Comparison of ENCODE assay signal across 14 mouse cellular contexts in genomic region chr2:126060595-126060994, GRCm38 (mm10). TPM values are rescaled to one million over a fixed set of nuclear protein-coding genes. Genes with fewer than 3 reads are reported as not detected.
A peak's percentile ranks its signal among the peaks of the same experiment; 100 is the strongest.
DNase-seq lines count a peak whose midpoint lies in the region; ATAC-seq and TF ChIP-seq lines count a peak whose summit lies in the region.
"Had no signal": no experiment of that assay in that cellular context is flagged by ENCODE, and none has a peak within 500 bp of the region (broad histone marks: within the 10 kb centered on the region; RNA-seq: fewer than 3 reads in every experiment).

No protein-coding gene starts in this region.

- no peaks in the 10 kb centered on the region for H3K9me3 ChIP-seq in heart, postnatal 0 days (replicated peaks; ENCODE audit: control insufficient read depth, low read length)
- H3K9me3 ChIP-seq in heart, embryonic 12.5 days (replicated peaks) = no peaks in the 10 kb centered on the region
- H3K9me3 ChIP-seq in forebrain, embryonic 15.5 days = no peaks in the 10 kb centered on the region
- no peaks in the 10 kb centered on the region for H3K9me3 ChIP-seq in midbrain, embryonic 15.5 days

- no peaks in the 10 kb centered on the region for H3K36me3 ChIP-seq in heart, postnatal 0 days (replicated peaks; ENCODE audit: control insufficient read depth, insufficient read depth, low read length)
- no peaks in the 10 kb centered on the region for H3K36me3 ChIP-seq in heart, embryonic 12.5 days
- H3K36me3 ChIP-seq in forebrain, embryonic 15.5 days = no peaks in the 10 kb centered on the region
- no peaks in the 10 kb centered on the region for H3K36me3 ChIP-seq in midbrain, embryonic 15.5 days (replicated peaks)

- TF ChIP-seq POLR2A in brain, embryonic 14.5 days (IDR thresholded peaks at IDR 0.05; ENCODE audit: borderline replicate concordance, extremely low read depth, insufficient read depth, insufficient read length, poor library complexity, severe bottlenecking) = no peak

- no peak for TF ChIP-seq EP300 in heart, postnatal 0 days (IDR thresholded peaks at IDR 0.05; ENCODE audit: low read depth)

- no peak overlapping the region for H3K27ac ChIP-seq in heart, postnatal 0 days (ENCODE audit: low read depth)
- no peak overlapping the region for H3K27ac ChIP-seq in heart, embryonic 12.5 days (ENCODE audit: poor library complexity, severe bottlenecking)
- 0 out of 2 replicates have a peak overlapping the region, but pooled peaks have one; percentile 15 for H3K27ac ChIP-seq in forebrain, embryonic 15.5 days (replicated peaks)
- H3K27ac ChIP-seq in midbrain, embryonic 15.5 days = no peak overlapping the region

- no peak overlapping the region for H3K4me2 ChIP-seq in heart, postnatal 0 days (ENCODE audit: low read depth, low read length)
- no peak overlapping the region for H3K4me2 ChIP-seq in heart, embryonic 12.5 days
- no peak overlapping the region for H3K4me2 ChIP-seq in forebrain, embryonic 15.5 days (replicated peaks)
- no peak overlapping the region for H3K4me2 ChIP-seq in midbrain, embryonic 15.5 days

- H3K4me3 ChIP-seq in heart, postnatal 0 days (ENCODE audit: low read depth, low read length) = no peak overlapping the region
- no peak overlapping the region for H3K4me3 ChIP-seq in heart, embryonic 12.5 days
- H3K4me3 ChIP-seq in forebrain, embryonic 15.5 days = no peak overlapping the region
- no peak overlapping the region for H3K4me3 ChIP-seq in midbrain, embryonic 15.5 days

- H3K9ac ChIP-seq in heart, postnatal 0 days (replicated peaks; ENCODE audit: low read depth, low read length) = no peak overlapping the region
- H3K9ac ChIP-seq in heart, embryonic 12.5 days = no peak overlapping the region
- H3K9ac ChIP-seq in forebrain, embryonic 15.5 days (replicated peaks) = no peak overlapping the region
- no peak overlapping the region for H3K9ac ChIP-seq in midbrain, embryonic 15.5 days

- TF ChIP-seq CTCF in heart, postnatal 0 days (IDR thresholded peaks at IDR 0.05; ENCODE audit: low read depth) = no peak
- TF ChIP-seq CTCF in brain, embryonic 14.5 days (IDR thresholded peaks at IDR 0.05; ENCODE audit: borderline replicate concordance, extremely low read depth, insufficient read depth, insufficient read length) = no peak

- ATAC-seq in heart, postnatal 0 days (ENCODE audit: insufficient read depth, low read depth) = peak; percentile 57; the same call in 1 of the 2 replicates
- no peak for ATAC-seq in heart, embryonic 12.5 days (ENCODE audit: insufficient number of reproducible peaks, low FRiP score)
- peak; percentile 66 for ATAC-seq in forebrain, embryonic 15.5 days (replicated peaks)
- ATAC-seq in midbrain, embryonic 15.5 days (replicated peaks) = no peak
- ATAC-seq: inflammation-experienced regulatory T-cells, adult 6 months had no signal

- peaks cover 16% of the 10 kb centered on the region for H3K4me1 ChIP-seq in heart, postnatal 0 days (ENCODE audit: control insufficient read depth, insufficient read depth)
- peaks cover 23% of the 10 kb centered on the region for H3K4me1 ChIP-seq in heart, embryonic 12.5 days (replicated peaks)
- H3K4me1 ChIP-seq in forebrain, embryonic 15.5 days = peaks cover 12% of the 10 kb centered on the region
- no peaks in the 10 kb centered on the region for H3K4me1 ChIP-seq in midbrain, embryonic 15.5 days

- H3K27me3 ChIP-seq in heart, postnatal 0 days (ENCODE audit: control insufficient read depth, insufficient read depth, low read length) = no peaks in the 10 kb centered on the region
- H3K27me3 ChIP-seq in heart, embryonic 12.5 days (replicated peaks) = no peaks in the 10 kb centered on the region
- no peaks in the 10 kb centered on the region for H3K27me3 ChIP-seq in forebrain, embryonic 15.5 days
- H3K27me3 ChIP-seq in midbrain, embryonic 15.5 days (replicated peaks) = no peaks in the 10 kb centered on the region
- H3K27me3 ChIP-seq: CH12.LX had no signal

- WGBS in heart, postnatal 0 days = 46% methylated on average over 4 of the region's 4 CpGs
- WGBS in heart, embryonic 12.5 days = 42% methylated on average over 4 of the region's 4 CpGs
- 23% methylated on average over 4 of the region's 4 CpGs for WGBS in forebrain, embryonic 15.5 days
- WGBS in midbrain, embryonic 15.5 days = 62% methylated on average over 4 of the region's 4 CpGs

- peak; percentile 48 for DNase-seq in heart, postnatal 0 days (ENCODE audit: low spot score)
- DNase-seq in brain, embryonic 14.5 days (ENCODE audit: low read depth) = peak; percentile 72
- DNase-seq in lung, postnatal 10 days = peak; percentile 61
- no peak for DNase-seq in spleen, postnatal 14 days (ENCODE audit: low spot score in 2 of 2)
- DNase-seq in frontal cortex, postnatal 10 days (ENCODE audit: low spot score in 2 of 2) = no peak
- DNase-seq: gastrocnemius, postnatal 36 days; right cerebral cortex, postnatal 14 days; thymus, adult 18-20 months had no signal

RNA-seq across cellular contexts. Expression of gene Fgf7, which starts 26.1 kb away (rescaled TPM):
- total RNA-seq in heart, postnatal 0 days (2014; rRNA removed; ENCODE audit: low replicate concordance) = not detected in 2 replicates
- polyA plus RNA-seq in heart, postnatal 0 days (2015; fragmentation: Nextera tagmentation; extraction: Ambion mirVana) = 0.44 and 0.52 TPM in 2 replicates
- polyA plus RNA-seq in heart, embryonic 12.5 days (2016; fragmentation: Nextera tagmentation; extraction: Ambion mirVana) = 0.73 and 0.85 TPM in 2 replicates
- polyA plus RNA-seq in brain, embryonic 14.5 days (2012; rRNA removed) = 1.9 and 2.1 TPM in 2 replicates
- 0.61 and 0.65 TPM in 2 replicates for polyA plus RNA-seq in forebrain, embryonic 15.5 days (2015; fragmentation: Nextera tagmentation; extraction: Ambion mirVana)
- polyA plus RNA-seq in midbrain, embryonic 15.5 days (2015; fragmentation: Nextera tagmentation; extraction: Ambion mirVana) = 0.27 and 0.48 TPM in 2 replicates
- total RNA-seq: CH12.LX; left cerebral cortex, postnatal 25 days had no signal
- polyA plus RNA-seq: inflammation-experienced regulatory T-cells, adult 6 months had no signal

Comparison
In these comparisons a context has a peak if more than half of its experiments do, and no peak if none do; other contexts are left out.
1. ATAC-seq: peak in heart, postnatal 0 days (single experiment) and forebrain, embryonic 15.5 days (single experiment); none in heart, embryonic 12.5 days (single experiment) and midbrain, embryonic 15.5 days (single experiment).
2. DNase-seq: peak in heart, postnatal 0 days (single experiment), brain, embryonic 14.5 days (single experiment) and lung, postnatal 10 days (single experiment); none in spleen, postnatal 14 days (0 of 2) and frontal cortex, postnatal 10 days (0 of 2).